ENCODE assay signal across 12 mouse cellular contexts in the genomic region with DNA sequence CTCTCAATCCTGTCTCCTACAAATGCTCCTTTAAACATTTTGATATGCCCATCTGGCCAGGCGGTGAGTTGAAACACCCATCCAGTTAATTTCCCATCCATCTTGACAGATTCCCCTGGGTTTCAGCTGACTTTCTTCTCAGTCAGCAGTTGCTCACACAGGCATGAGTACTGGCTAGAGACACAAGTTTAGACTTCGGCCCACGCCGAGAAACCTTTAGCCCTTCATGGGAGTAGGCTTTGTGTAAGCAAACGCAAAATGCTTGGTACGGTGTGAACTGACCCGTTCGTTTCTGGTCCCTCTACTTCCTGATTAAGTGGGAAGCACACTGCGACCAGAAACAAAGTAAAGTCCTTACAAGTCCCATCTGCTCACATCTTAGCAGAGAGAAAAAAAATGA.
"Had no signal": no experiment of that assay in that cellular context is flagged by ENCODE, and none has a peak within 500 bp of the region (broad histone marks: within the 10 kb centered on the region; RNA-seq: fewer than 3 reads in every experiment).

No protein-coding gene starts in this region.

- H3K9ac ChIP-seq: limb, embryonic 13.5 days; liver, embryonic 14.5 days; midbrain, embryonic 12.5 days; neural tube, embryonic 13.5 days; stomach, embryonic 15.5 days had no signal

- ATAC-seq: midbrain, embryonic 16.5 days had no signal

- H3K36me3 ChIP-seq: limb, embryonic 13.5 days; midbrain, embryonic 12.5 days; neural tube, embryonic 13.5 days; stomach, embryonic 15.5 days had no signal

- H3K4me2 ChIP-seq: limb, embryonic 13.5 days; midbrain, embryonic 12.5 days; neural tube, embryonic 13.5 days; stomach, embryonic 15.5 days had no signal

- H3K4me1 ChIP-seq: limb, embryonic 13.5 days; midbrain, embryonic 12.5 days; stomach, embryonic 15.5 days had no signal

- H3K4me3 ChIP-seq: layer of hippocampus, adult 2 months; limb, embryonic 13.5 days; midbrain, embryonic 12.5 days; neural tube, embryonic 13.5 days; stomach, embryonic 15.5 days had no signal

- DNase-seq: lung, adult 18-20 months; lung, postnatal 14 days; retina, postnatal 1 day; right cerebral cortex, postnatal 4 days had no signal

- H3K27me3 ChIP-seq: limb, embryonic 13.5 days; midbrain, embryonic 12.5 days; neural tube, embryonic 13.5 days; stomach, embryonic 15.5 days had no signal

- H3K9me3 ChIP-seq: limb, embryonic 13.5 days; midbrain, embryonic 12.5 days; neural tube, embryonic 13.5 days; stomach, embryonic 15.5 days had no signal

- H3K27ac ChIP-seq: kidney, postnatal 0 days; layer of hippocampus, adult 2 months; limb, embryonic 13.5 days; liver, embryonic 14.5 days; midbrain, embryonic 12.5 days; neural tube, embryonic 13.5 days; stomach, embryonic 15.5 days had no signal
